Mouse (Mus musculus): ENCODE results near the gene Itgav. TPM values are rescaled to one million over a fixed set of nuclear protein-coding genes. Genes with fewer than 3 reads are reported as not detected.

Itgav gene
- polyA plus RNA-seq (2012; rRNA removed) = 33.2 and 36.1 TPM in 2 replicates

DNA sequence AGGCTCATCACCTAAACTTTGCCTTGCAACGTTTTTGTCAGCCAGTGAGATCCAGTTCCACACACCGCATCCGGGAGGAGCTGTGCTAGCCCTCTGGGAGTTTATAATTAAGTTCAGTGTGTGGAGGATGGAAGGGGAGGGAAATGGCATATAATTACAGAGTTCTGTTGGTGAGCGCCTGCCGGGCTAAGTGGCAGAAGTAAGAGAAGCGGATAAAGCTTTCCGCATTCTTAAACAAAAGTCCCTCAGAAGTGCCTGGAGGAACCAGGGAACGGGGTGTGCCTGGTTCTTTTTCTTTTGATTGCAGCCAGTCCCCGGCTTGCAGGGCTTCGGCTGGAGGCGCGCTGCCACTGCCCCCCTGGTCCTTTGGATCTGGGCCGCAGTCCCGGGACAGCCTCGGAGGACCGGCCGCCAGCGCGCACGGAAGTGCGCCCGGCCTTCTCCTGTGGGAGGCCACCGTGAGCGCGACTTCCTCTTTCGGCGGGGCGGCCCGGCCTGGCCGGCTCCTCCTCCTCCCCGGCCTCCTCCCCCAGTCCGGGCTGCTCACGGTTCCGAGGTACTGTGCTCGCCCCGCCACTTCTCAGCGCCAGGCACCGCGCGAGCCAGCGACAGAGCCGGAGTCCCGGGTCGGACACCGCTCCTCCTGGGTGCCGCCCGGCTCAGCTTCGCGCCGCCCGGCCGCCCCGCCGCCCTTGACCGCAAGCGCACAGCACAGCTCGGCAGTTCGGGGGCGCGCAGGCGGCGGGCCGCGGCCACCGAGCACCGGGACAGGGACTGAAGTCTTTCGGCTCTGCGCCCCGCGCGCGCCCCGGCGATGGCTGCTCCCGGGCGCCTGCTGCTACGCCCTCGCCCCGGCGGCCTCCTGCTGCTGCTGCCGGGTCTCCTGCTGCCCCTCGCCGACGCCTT is at the start of gene Itgav:
TSS of gene Itgav (plus strand) at position 477 of the 906 bp plus-strand sequence.

GRCm38 (mm10) chr2:83812483-83813272 is 88.5 kb downstream of the Itgav start, which contains the start of gene Fam171b:
TSS of gene Fam171b (plus strand) at chr2:83812636.

Other genes with a start within 250 kb of the Itgav start
- gene Zc3h15, start 80.0 kb upstream of the Itgav start, polyA plus RNA-seq (2012; rRNA removed) = 2.0 and 2.4 TPM in 2 replicates
- gene Fam171b, start 88.2 kb downstream of the Itgav start, polyA plus RNA-seq (2012; rRNA removed) = 0.27 and 0.35 TPM in 2 replicates
- gene Zswim2, start 216.8 kb downstream of the Itgav start, polyA plus RNA-seq (2012; rRNA removed) = not detected in 2 replicates
- gene Gm13698, start 231.3 kb downstream of the Itgav start, polyA plus RNA-seq (2012; rRNA removed) = not detected in 2 replicates
- not detected in 2 replicates for gene Gm13693, start 237.1 kb downstream of the Itgav start, polyA plus RNA-seq (2012; rRNA removed)
- gene Gm13695, start 242.9 kb downstream of the Itgav start, polyA plus RNA-seq (2012; rRNA removed) = not detected in 2 replicates
- not detected in 2 replicates for gene Gm13696, start 248.7 kb downstream of the Itgav start, polyA plus RNA-seq (2012; rRNA removed)

All from stomach, adult 2 months (tissue).